Mouse (Mus musculus) hindbrain, embryonic 14.5 days (tissue): ENCODE results near the gene 1700066M21Rik. TPM values are rescaled to one million over a fixed set of nuclear protein-coding genes. Genes with fewer than 3 reads are reported as not detected.
A peak's percentile ranks its signal among the peaks of the same experiment; 100 is the strongest.

Source experiments
- ATAC-seq: fragments of 200-750 bp; cut with Nextera tagmentation; 2 replicates; pipeline ENCODE4 v1.8.0; 2017; ENCODE audit warnings: moderate number of reproducible peaks, mild to moderate bottlenecking, moderate TSS enrichment, moderate library complexity; ENCODE audit not compliant: low FRiP score
- DNase-seq: peaks from one replicate; pipeline ENCODE4 v3.0.0-alpha.2; 2015; ENCODE audit warnings: low spot score
- H3K27ac ChIP-seq: fragments of 300-500 bp; sonication (generic); 2 replicates; pipeline ENCODE4 v1.5.1; 2014; ENCODE audit warnings: mild to moderate bottlenecking, moderate library complexity
- H3K27me3 ChIP-seq: fragments of 300-500 bp; sonication (generic); 2 replicates; pipeline ENCODE4 v1.6.1; 2014; ENCODE audit warnings: mild to moderate bottlenecking, low read length, mixed read lengths; ENCODE audit not compliant: control insufficient read depth, insufficient read depth
- H3K36me3 ChIP-seq: fragments of 300-500 bp; sonication (generic); replicated peaks from 2 replicates; pipeline ENCODE4 v1.6.1; 2014; ENCODE audit not compliant: control insufficient read depth, insufficient read depth
- H3K4me1 ChIP-seq: fragments of 300-500 bp; sonication (generic); replicated peaks from 2 replicates; pipeline ENCODE4 v1.6.1; 2014; ENCODE audit warnings: antibody characterized with exemption, low read length, mixed read lengths; ENCODE audit not compliant: control insufficient read depth, insufficient read depth
- H3K4me2 ChIP-seq: fragments of 300-500 bp; sonication (generic); replicated peaks from 2 replicates; pipeline ENCODE4 v1.6.1; 2014; ENCODE audit warnings: mild to moderate bottlenecking, moderate library complexity
- H3K4me3 ChIP-seq: fragments of 300-500 bp; sonication (generic); replicated peaks from 2 replicates; pipeline ENCODE4 v1.5.1; 2014; ENCODE audit warnings: mild to moderate bottlenecking, low read length
- H3K9ac ChIP-seq: fragments of 300-500 bp; sonication (generic); 2 replicates; pipeline ENCODE4 v1.6.1; 2014
- H3K9me3 ChIP-seq: fragments of 300-500 bp; sonication (generic); 2 replicates; pipeline ENCODE4 v1.6.1; 2016; ENCODE audit warnings: low read length; ENCODE audit not compliant: control insufficient read depth
- WGBS: fragments of 180-500 bp; shearing (Covaris S2); extraction: QIAGEN DNeasy Blood & Tissue Kit; methylation state at CpG from one replicate; pipeline ENCODE4 v1.1.7; 2014; 5-methylcytosine and 5-hydroxymethylcytosine counted together
- polyA plus RNA-seq: library from polyadenylated mRNA; unstranded; fragments of >200 nt; fragmentation: Nextera tagmentation; extraction: Ambion mirVana; gene quantifications from 2 replicates; pipeline ENCODE4 v1.2.1, GENCODE M21; 2014

The 1700066M21Rik gene
- polyA plus RNA-seq, 1 experiment from 2014 or later = 23.1 TPM

DNA sequence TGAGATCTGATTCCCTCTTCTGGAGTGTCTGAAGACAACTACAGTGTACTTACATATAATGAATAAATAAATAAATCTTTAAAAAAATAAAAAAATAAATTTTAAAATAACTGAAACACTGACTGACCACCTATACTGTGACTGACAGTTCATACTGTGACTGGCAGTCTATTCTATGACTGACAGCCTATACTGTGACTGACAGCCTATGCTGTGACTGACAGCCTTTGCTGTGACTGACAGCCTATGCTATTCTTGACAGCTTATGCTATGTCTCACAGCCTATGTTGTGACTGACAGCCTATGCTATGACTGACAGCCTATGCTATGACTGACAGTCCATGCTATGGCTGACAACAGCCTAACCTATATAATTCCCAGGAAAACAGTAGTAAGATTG is 29.9 kb upstream of the 1700066M21Rik start:
- H3K9ac ChIP-seq = no peak overlapping the region
- no peaks in the 10 kb centered on the region for H3K9me3 ChIP-seq
- ATAC-seq (no peak), DNase-seq (no peak)
- no peak overlapping the region for H3K4me3 ChIP-seq
- H3K36me3 ChIP-seq = no peaks in the 10 kb centered on the region
- no peaks in the 10 kb centered on the region for H3K4me1 ChIP-seq
- H3K27ac ChIP-seq = no peak overlapping the region
- no peak overlapping the region for H3K4me2 ChIP-seq
- H3K27me3 ChIP-seq = no peaks in the 10 kb centered on the region

DNA sequence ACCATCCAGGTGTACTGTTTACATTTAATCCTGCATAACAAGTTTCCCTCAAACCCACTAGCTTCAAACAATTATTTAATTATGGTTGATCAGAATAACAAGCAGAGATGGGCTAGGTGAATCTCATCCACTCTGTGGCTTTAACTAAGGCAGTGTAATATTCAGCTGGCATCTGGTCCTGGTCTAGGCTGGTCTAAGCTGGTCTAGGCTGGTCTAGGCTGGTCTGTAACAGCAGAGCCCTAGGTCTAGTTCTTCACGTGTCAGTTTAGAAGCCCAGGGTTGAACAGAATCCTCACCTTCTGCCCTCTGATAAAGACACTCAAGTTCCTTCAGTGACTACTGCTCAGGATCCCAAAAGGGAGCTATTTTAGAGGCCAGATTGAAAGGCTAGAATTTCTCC is 25.5 kb upstream of the 1700066M21Rik start:
- Histone ChIP-seq H3K36me3 (no peaks in the 10 kb centered on the region), H3K27ac (no peak overlapping the region), H3K4me1 (no peaks in the 10 kb centered on the region), H3K4me2 (no peak overlapping the region), H3K9me3 (no peaks in the 10 kb centered on the region), H3K4me3 (no peak overlapping the region), H3K9ac (no peak overlapping the region), H3K27me3 (no peaks in the 10 kb centered on the region)
- ATAC-seq (no peak), DNase-seq (no peak)
- WGBS = 79% methylated on average over 1 of the region's 1 CpGs

DNA sequence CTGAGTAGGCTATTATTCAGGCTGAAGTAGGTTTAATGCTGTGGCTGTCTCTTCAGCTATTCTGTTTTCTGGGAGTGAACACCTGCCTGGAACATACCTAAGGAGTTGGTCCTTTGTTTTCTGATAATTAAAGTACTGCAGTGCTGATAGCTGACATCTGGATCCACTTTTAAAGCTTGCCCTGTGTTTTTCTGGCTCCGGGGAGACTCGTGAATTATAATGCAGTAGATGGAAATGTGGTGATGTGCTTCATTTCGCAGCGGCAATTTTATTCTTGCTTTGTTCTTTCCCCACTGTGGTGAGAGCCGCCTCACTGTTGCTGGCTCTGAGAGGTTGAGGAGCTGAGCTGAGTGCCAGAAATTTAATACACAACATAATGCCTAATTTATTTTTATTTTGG is 18.9 kb upstream of the 1700066M21Rik start:
- Histone ChIP-seq H3K27me3 (no peaks in the 10 kb centered on the region), H3K9me3 (no peaks in the 10 kb centered on the region), H3K9ac (no peak overlapping the region), H3K4me1 (no peaks in the 10 kb centered on the region), H3K27ac (no peak overlapping the region), H3K36me3 (no peaks in the 10 kb centered on the region), H3K4me2 (no peak overlapping the region), H3K4me3 (no peak overlapping the region)
- no peak for DNase-seq
- 72% methylated on average over 5 of the region's 5 CpGs for WGBS
- ATAC-seq = no peak

DNA sequence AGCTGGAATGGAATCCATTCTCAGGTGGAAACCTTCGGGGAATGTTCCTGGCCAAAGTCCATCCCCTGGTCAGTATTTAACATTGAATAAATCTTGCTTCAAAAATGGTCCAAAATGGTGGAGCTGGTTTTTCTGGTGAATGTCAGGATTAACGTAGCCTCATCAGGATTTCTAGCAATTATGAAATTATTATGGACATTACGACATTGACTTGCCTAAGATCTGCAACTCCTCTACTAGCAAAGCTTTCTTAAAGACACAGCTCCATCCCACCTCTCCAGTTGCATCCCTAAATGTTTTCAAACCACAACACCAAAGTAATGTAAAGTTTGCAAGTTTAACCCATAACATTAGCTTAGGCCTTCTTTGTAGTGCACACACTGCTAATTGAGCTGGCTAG is 10.0 kb upstream of the 1700066M21Rik start:
- no peaks in the 10 kb centered on the region for H3K9me3 ChIP-seq

DNA sequence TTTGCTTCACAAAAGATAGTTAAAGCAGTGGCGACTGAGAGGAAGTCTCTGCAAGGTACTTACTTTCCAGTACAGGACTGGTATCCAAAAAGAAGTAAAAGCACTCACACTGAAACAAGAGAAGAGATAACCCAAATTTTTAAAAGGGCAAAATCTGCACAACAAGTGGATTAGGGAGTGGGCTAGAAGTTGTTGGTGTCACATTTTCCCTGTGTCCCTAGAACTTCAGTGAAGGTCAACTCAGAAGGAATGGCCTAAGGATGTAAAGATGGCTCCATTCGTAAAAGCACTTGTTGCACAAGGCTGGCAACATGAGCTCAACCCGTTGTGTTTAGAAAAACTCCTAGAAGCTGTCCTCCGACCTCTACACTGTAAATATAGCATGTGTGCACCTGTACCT is 8.3 kb upstream of the 1700066M21Rik start:
- no peak overlapping the region for H3K4me3 ChIP-seq
- H3K9ac ChIP-seq = no peak overlapping the region
- 88% methylated on average over 4 of the region's 4 CpGs for WGBS
- no peak overlapping the region for H3K27ac ChIP-seq
- no peaks in the 10 kb centered on the region for H3K9me3 ChIP-seq
- DNase-seq = no peak
- H3K4me2 ChIP-seq = no peak overlapping the region
- no peaks in the 10 kb centered on the region for H3K27me3 ChIP-seq
- ATAC-seq = no peak
- no peaks in the 10 kb centered on the region for H3K4me1 ChIP-seq
- no peaks in the 10 kb centered on the region for H3K36me3 ChIP-seq

More for the DNA sequence above, 10.0 kb upstream of the 1700066M21Rik start:
- DNase-seq (no peak), ATAC-seq (no peak)
- 95% methylated on average over 3 of the region's 3 CpGs for WGBS
- Histone ChIP-seq H3K4me3 (no peak overlapping the region), H3K4me1 (no peaks in the 10 kb centered on the region), H3K4me2 (no peak overlapping the region), H3K27ac (no peak overlapping the region), H3K27me3 (no peaks in the 10 kb centered on the region), H3K9ac (no peak overlapping the region), H3K36me3 (no peaks in the 10 kb centered on the region)

DNA sequence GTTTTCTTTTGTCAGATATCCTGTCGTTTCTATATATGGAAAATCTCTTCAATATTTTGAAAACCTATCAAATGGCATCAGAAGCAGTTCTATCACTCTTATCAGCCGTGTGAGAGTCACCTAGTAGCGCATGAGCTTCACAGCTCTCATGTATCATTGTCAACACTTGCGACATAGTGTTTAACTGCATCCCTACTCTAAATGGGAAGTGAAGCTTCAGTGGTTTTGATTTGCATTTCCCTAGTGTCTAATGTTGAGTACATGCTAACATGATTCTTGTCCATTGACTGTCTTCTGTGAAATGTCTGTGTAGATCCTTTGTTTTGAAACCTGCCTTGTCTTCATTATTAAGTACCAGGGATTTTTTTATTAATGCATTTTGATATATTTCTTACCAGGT is 7.0 kb upstream of the 1700066M21Rik start:
- 80% methylated on average over 4 of the region's 4 CpGs for WGBS
- H3K36me3 ChIP-seq = no peaks in the 10 kb centered on the region
- H3K27ac ChIP-seq = no peak overlapping the region
- DNase-seq (no peak), ATAC-seq (no peak)
- no peak overlapping the region for H3K4me3 ChIP-seq
- no peak overlapping the region for H3K4me2 ChIP-seq
- H3K27me3 ChIP-seq = no peaks in the 10 kb centered on the region
- H3K9me3 ChIP-seq = no peaks in the 10 kb centered on the region
- no peaks in the 10 kb centered on the region for H3K4me1 ChIP-seq
- no peak overlapping the region for H3K9ac ChIP-seq

DNA sequence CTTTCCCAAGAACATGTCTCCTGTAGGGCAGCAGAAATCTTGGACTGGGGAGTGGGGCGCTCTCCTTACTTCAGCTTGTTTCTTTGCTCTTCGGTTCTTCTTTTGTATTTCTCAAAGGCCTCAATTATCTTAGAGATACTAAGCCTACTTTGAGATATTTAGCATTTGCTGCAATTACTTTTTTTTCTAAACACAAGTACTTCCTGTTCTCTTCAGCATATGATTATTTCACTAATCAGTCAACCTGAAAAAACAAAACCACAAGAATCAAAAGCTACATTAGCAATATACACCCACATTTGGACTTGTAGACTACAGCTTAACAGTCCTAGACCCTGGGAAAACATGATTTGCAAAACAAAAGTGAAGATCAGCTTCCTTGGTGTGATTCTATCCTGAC is 2.1 kb upstream of the 1700066M21Rik start:
- Histone ChIP-seq H3K4me1 (peaks cover 10% of the 10 kb centered on the region), H3K4me2 (no peak overlapping the region), H3K9ac (no peak overlapping the region), H3K27me3 (no peaks in the 10 kb centered on the region), H3K4me3 (no peak overlapping the region), H3K27ac (no peak overlapping the region), H3K36me3 (no peaks in the 10 kb centered on the region), H3K9me3 (no peaks in the 10 kb centered on the region)
- ATAC-seq = no peak
- no peak for DNase-seq
- 93% methylated on average over 2 of the region's 2 CpGs for WGBS

DNA sequence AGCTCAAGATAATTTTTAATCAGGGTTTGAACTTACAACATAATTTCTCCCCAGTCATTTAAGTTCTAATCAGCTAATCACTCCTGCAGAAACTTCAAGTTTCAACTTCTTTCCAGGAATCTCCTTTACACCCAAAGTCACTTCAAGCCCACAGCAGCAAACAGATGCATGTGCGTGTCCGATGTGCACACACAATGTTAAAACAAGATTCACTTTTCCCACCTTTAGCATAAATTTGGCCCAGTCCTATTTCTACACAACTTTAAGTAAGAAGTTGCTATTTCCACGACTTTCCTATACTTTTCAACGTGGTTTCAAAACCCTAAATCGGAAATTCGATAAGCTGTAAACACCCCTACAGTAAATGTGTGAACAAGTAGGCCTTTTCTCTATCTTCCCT is 614 bp upstream of the 1700066M21Rik start:
- Histone ChIP-seq H3K4me3 (peak overlapping the region; percentile 79), H3K9ac (no peak overlapping the region), H3K27ac (no peak overlapping the region), H3K9me3 (no peaks in the 10 kb centered on the region), H3K4me2 (peak overlapping the region; percentile 89), H3K27me3 (no peaks in the 10 kb centered on the region), H3K4me1 (peaks cover 10% of the 10 kb centered on the region), H3K36me3 (no peaks in the 10 kb centered on the region)
- ATAC-seq (no peak), DNase-seq (no peak)
- 67% methylated on average over 6 of the region's 6 CpGs for WGBS

DNA sequence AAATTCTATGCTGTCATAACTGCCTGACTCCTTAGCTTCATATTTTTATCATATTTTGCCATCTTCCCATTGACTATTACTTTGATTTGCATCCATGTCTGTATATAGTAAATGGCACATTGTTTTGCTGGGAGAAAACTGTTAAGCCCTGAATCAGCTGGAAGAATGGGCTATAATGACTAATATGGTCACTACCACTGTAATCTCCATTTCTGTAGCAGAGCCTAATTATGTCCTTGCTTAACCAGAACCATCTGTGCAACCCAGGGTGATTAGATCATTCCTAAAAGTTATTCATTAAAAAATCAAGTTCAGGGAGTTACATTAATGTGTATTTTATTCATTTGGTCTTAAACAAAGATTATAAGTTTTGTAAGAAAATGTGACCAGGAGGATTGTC is 9.1 kb downstream of the 1700066M21Rik start:
- Histone ChIP-seq H3K36me3 (peaks cover 29% of the 10 kb centered on the region; the same call in 1 of the 2 replicates), H3K4me3 (no peak overlapping the region), H3K4me1 (no peaks in the 10 kb centered on the region), H3K27me3 (no peaks in the 10 kb centered on the region), H3K4me2 (no peak overlapping the region), H3K9me3 (no peaks in the 10 kb centered on the region), H3K9ac (no peak overlapping the region), H3K27ac (no peak overlapping the region)
- ATAC-seq (no peak), DNase-seq (no peak)

DNA sequence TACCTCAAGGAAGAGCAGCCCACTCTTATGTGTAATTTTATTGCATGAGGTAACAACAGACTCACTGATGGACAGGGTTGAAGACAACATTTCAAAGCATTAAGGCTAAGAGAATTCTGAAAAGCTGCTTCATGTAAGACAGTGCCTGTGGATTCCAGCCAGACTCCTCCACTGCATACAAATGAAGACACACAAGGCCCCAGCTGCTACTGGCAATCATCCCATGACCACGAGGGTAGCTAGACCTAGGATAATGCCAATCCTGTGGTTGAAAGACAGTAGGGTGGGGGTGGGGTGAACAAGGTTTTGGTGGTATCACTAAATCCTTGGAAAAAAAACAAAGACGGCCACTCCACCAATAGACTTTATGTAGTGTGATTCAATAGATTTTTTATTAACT is 10.5 kb downstream of the 1700066M21Rik start:
- Histone ChIP-seq H3K4me2 (no peak overlapping the region), H3K27me3 (no peaks in the 10 kb centered on the region), H3K36me3 (peaks cover 40% of the 10 kb centered on the region), H3K9me3 (no peaks in the 10 kb centered on the region), H3K27ac (peak overlapping the region; percentile 54), H3K4me1 (no peaks in the 10 kb centered on the region), H3K9ac (no peak overlapping the region), H3K4me3 (no peak overlapping the region)
- WGBS = 41% methylated on average over 2 of the region's 2 CpGs
- ATAC-seq (peak; percentile 92), DNase-seq (peak; percentile 72)
